Mouse (Mus musculus) telencephalon, adult 2 months (tissue): ENCODE data around the gene Nanos2.

Source experiments
- DNase-seq: peaks from one replicate; pipeline ENCODE4 v3.0.0-alpha.2; 2011; ENCODE audit warnings: low read depth, low spot score

Gene Nanos2

DNA sequence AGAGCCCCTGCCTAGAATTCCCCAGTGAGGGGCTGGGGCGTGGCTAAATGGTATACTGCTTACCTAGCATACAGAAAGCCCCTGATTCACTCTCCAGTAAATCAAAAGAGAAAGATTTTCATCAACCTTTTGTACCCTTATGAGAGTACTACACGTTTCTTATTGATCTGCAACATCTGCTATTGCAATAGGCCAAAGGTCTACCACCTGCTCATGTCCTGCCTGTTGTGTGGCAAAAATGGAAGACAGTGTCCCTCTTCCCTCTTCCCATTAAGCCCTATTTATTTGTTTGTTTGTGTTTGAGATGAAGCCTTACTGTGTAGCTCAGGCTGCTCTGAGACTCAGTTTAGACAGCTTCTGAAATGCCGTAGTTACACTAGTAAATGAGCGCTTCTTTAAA lies 28.8 kb downstream of the Nanos2 start:
- no peak for DNase-seq

- no peak for DNase-seq
These were observed 30.7 kb downstream of the Nanos2 start for GRCm38 (mm10) chr7:19017909-19018308.

DNA sequence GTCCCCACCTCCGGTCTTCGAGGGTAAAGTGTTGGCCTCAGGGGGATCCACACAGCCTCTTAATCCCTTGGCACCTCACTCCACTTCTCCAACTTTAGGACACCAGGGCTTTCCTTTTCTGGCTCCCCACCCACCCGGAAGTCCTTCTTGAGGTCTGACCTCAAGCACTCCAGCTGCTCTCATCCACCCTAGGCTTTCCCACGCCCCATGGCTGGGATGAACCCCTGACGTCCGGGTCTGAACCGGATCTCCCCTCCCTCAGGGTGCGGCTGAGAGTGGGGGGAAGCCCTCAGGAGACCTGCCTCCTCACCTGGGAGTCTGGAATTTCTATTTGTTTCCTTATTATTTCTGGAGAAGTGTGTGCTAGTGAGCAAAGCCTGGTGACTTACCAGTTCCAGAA lies 33.8 kb downstream of the Nanos2 start:
- DNase-seq, result no peak

DNA sequence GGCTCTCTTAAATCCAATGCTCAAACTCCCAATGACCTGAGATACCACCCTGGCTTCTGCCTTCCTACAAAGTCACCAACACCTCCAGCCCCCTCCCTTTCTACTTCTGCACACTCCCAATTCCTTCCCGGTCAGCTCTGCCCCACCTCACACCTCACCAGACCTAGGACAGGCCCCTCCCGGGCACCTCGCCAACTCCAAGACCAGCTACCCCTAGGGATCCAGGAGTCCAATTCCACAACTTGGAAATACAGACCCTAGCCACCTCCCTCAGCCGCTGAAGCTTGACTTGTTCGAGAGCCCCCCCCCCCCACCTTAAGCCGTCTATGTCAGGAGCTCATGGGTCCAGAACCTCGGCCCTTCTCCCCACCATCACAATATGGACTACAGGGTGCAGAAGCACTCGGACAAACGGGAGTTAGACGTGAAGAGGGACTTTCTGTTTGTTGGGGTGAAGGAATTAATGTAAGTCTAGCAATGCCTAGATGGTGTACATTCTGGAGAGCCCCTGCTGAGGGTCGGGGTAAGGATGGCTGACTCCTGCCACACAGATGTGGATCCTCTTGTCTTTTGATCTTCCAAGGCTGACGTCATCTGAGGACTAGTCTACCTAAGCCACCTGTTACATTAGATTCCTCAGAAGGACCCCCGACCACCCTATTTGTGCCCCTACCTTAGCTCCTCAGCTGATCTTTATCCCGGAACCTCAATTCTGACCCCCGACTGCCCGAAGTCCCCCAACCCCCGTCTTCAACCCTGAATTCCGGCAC lies 35.2 kb downstream of the Nanos2 start:
- no peak for DNase-seq

- no peak for DNase-seq
These were observed 36.2 kb downstream of the Nanos2 start, which contains the start of gene Foxa3 for GRCm38 (mm10) chr7:19023357-19023814. TSS of gene Foxa3 (minus strand) at chr7:19023538.

GRCm38 (mm10) chr7:19024096-19024506 lies 36.9 kb downstream of the Nanos2 start, which contains the start of gene Sympk:
TSS of gene Sympk (plus strand) at chr7:19024377.
- peak; percentile 90 for DNase-seq

GRCm38 (mm10) chr7:19024581-19025255 lies 37.5 kb downstream of the Nanos2 start:
- no peak for DNase-seq

- no peak for DNase-seq
These were observed 40.9 kb downstream of the Nanos2 start for GRCm38 (mm10) chr7:19028067-19028466.

DNA sequence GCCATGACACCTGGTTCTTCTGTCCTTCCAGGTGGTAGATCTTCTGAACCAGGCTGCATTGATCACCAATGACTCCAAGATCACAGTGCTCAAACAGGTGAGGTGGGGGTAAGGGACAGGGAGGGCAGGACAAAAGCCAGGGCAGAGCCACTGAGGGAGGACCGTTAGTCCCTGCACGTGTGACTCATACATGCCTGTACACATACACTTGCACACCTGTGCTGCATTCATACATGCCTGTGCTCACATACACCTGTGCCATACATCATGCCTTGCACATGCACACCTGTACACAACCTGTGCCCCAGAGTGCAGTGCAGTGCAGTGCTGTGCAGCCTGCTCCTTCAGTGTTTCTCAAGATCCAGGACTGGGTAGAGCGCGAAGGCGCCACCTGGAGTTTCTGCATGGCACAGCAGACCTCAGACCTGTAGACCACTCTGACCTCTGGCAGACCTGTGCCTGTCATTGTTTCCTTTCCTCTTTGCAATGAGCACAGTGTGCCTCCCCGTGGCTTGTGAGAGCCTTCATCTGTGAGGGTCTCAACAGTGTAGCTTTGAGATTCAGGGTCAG lies 42.0 kb downstream of the Nanos2 start:
- DNase-seq, result no peak

DNA sequence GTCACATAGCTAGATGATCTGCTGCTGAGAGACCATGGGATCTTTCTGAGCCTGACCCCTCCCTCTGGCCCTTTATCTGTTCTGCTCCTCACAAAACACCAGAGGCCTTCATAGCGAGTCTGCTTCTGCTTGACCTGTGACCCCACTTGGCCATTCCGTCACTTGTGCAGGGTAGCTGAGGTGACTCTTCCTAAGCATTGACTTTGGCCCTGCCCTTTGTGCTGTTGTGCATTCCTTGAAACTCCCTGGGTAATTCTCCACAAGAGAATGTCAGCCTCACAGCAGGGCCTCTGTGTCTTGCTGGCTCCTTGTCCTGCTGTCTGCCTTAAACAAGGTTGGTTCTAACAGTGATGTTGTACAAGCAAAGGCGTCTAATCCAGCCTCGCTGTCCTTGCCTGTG lies 44.4 kb downstream of the Nanos2 start:
- no peak for DNase-seq
